Comparison of ENCODE assay signal across 8 mouse cellular contexts in genomic region chr7:139389213-139389761, GRCm38 (mm10). TPM values are rescaled to one million over a fixed set of nuclear protein-coding genes. Genes with fewer than 3 reads are reported as not detected.
DNase-seq lines count a peak whose midpoint lies in the region; ATAC-seq and TF ChIP-seq lines count a peak whose summit lies in the region.

No protein-coding gene starts in this region.

- under 1% methylated on average over 41 of the region's 53 CpGs for WGBS in forebrain, embryonic 15.5 days
- 1% methylated on average over 50 of the region's 53 CpGs for WGBS in limb, embryonic 10.5 days
- WGBS in midbrain, embryonic 16.5 days: under 1% methylated on average over 46 of the region's 53 CpGs

- peak overlapping the region; percentile 75 for H3K9ac ChIP-seq in forebrain, embryonic 15.5 days (replicated peaks)
- H3K9ac ChIP-seq in midbrain, embryonic 16.5 days (ENCODE audit: low read depth, low read length): peak overlapping the region; percentile 73

- ATAC-seq in activated CD4-positive, CD25-positive, alpha-beta regulatory T cell, adult 4 months: peak; percentile 1
- ATAC-seq in forebrain, embryonic 15.5 days (replicated peaks): 0 out of 2 replicates have a peak, but pooled peaks have one; percentile 7
- ATAC-seq in midbrain, embryonic 16.5 days: peak; percentile 69

- DNase-seq in layer of hippocampus, adult 2 months (ENCODE audit: low spot score in 2 of 2): no peak
- no peak for DNase-seq in layer of hippocampus, postnatal 25 days (ENCODE audit: extremely low spot score in 1 of 2, low spot score in 1 of 2)
- DNase-seq in limb, embryonic 10.5 days (ENCODE audit: low spot score): no peak
- DNase-seq in spleen, postnatal 14 days (ENCODE audit: low spot score in 2 of 2): no peak
- no peak for DNase-seq in urinary bladder, adult 18-20 months (ENCODE audit: low spot score in 2 of 2)

- peak overlapping the region; percentile 95 for H3K27ac ChIP-seq in layer of hippocampus, adult 2 months
- peak overlapping the region; percentile 35; the same call in 1 of the 2 replicates for H3K27ac ChIP-seq in forebrain, embryonic 15.5 days (replicated peaks)
- peak overlapping the region; percentile 95 for H3K27ac ChIP-seq in limb, embryonic 10.5 days
- peak overlapping the region; percentile 57 for H3K27ac ChIP-seq in midbrain, embryonic 16.5 days (ENCODE audit: low read length)

- H3K4me1 ChIP-seq in forebrain, embryonic 15.5 days: peaks cover 35% of the 10 kb centered on the region
- peaks cover 28% of the 10 kb centered on the region for H3K4me1 ChIP-seq in limb, embryonic 10.5 days
- H3K4me1 ChIP-seq in midbrain, embryonic 16.5 days (ENCODE audit: control insufficient read depth, insufficient read depth, low read length): peaks cover 28% of the 10 kb centered on the region

- TF ChIP-seq CTCF in layer of hippocampus, adult 2 months (conservative IDR thresholded peaks at IDR 0.05): peak; percentile 18; the same call in 1 of the 2 replicates

- no peaks in the 10 kb centered on the region for H3K36me3 ChIP-seq in forebrain, embryonic 15.5 days
- H3K36me3 ChIP-seq in limb, embryonic 10.5 days: no peaks in the 10 kb centered on the region
- H3K36me3 ChIP-seq in midbrain, embryonic 16.5 days (ENCODE audit: control insufficient read depth, insufficient read depth, low read length): no peaks in the 10 kb centered on the region

- H3K4me3 ChIP-seq in layer of hippocampus, adult 2 months: peak overlapping the region; percentile 86
- H3K4me3 ChIP-seq in forebrain, embryonic 15.5 days: peak overlapping the region; percentile 67
- H3K4me3 ChIP-seq in limb, embryonic 10.5 days: peak overlapping the region; percentile 84
- peak overlapping the region; percentile 61 for H3K4me3 ChIP-seq in midbrain, embryonic 16.5 days (ENCODE audit: low read depth, low read length)

- peak overlapping the region; percentile 78 for H3K4me2 ChIP-seq in forebrain, embryonic 15.5 days (replicated peaks)
- H3K4me2 ChIP-seq in midbrain, embryonic 16.5 days (ENCODE audit: low read length): peak overlapping the region; percentile 76

- H3K27me3 ChIP-seq in forebrain, embryonic 15.5 days: no peaks in the 10 kb centered on the region
- H3K27me3 ChIP-seq in limb, embryonic 10.5 days (ENCODE audit: low read depth, poor library complexity, severe bottlenecking): no peaks in the 10 kb centered on the region
- no peaks in the 10 kb centered on the region for H3K27me3 ChIP-seq in midbrain, embryonic 16.5 days (ENCODE audit: control insufficient read depth, insufficient read depth, low read depth, low read length)

- H3K9me3 ChIP-seq in forebrain, embryonic 15.5 days: no peaks in the 10 kb centered on the region
- H3K9me3 ChIP-seq in limb, embryonic 10.5 days (replicated peaks): no peaks in the 10 kb centered on the region
- H3K9me3 ChIP-seq in midbrain, embryonic 16.5 days (replicated peaks; ENCODE audit: control insufficient read depth, low read length, poor library complexity, severe bottlenecking): no peaks in the 10 kb centered on the region

RNA-seq across cellular contexts. Expression of gene Inpp5a, which starts 0.4 kb away (rescaled TPM):
- total RNA-seq in layer of hippocampus, adult 2 months (2021): 10 to 100 TPM; 39.2 to 41.1 TPM
- 10 to 100 TPM; 36.2 to 41.1 TPM for total RNA-seq in layer of hippocampus, postnatal 25 days (2021)
- polyA plus RNA-seq in activated CD4-positive, CD25-positive, alpha-beta regulatory T cell, adult 4 months (2017; shearing (Covaris generic)): 1 to 10 TPM; 4.8 to 6.5 TPM
- 10.8 and 12.7 TPM in 2 replicates for polyA plus RNA-seq in forebrain, embryonic 15.5 days (2015; fragmentation: Nextera tagmentation; extraction: Ambion mirVana)
- 14.2 and 17.3 TPM in 2 replicates for polyA plus RNA-seq in limb, embryonic 10.5 days (2016; fragmentation: Nextera tagmentation; extraction: Ambion mirVana)
- 15.3 and 15.4 TPM in 2 replicates for polyA plus RNA-seq in midbrain, embryonic 16.5 days (2015; fragmentation: Nextera tagmentation; extraction: Ambion mirVana)

Comparison
In these comparisons a context has a peak if more than half of its experiments do, and no peak if none do; other contexts are left out.
1. H3K27ac ChIP-seq: peak in every context shown above with its lines; median percentile 95 in layer of hippocampus, adult 2 months; 95 in limb, embryonic 10.5 days; 57 in midbrain, embryonic 16.5 days; 35 in forebrain, embryonic 15.5 days.
2. ATAC-seq: peak in every context shown above with its lines; median percentile 69 in midbrain, embryonic 16.5 days; 7 in forebrain, embryonic 15.5 days; 1 in activated CD4-positive, CD25-positive, alpha-beta regulatory T cell, adult 4 months.